ENCODE assay signal across 25 mouse cellular contexts in genomic region chr12:36719074-36719473, GRCm38 (mm10).
DNase-seq lines count a peak whose midpoint lies in the region; ATAC-seq and TF ChIP-seq lines count a peak whose summit lies in the region.
"Had no signal": no experiment of that assay in that cellular context is flagged by ENCODE, and none has a peak within 500 bp of the region (broad histone marks: within the 10 kb centered on the region; RNA-seq: fewer than 3 reads in every experiment).

No protein-coding gene starts in this region.

- no peak for TF ChIP-seq POLR2A in heart, adult 2 months (IDR thresholded peaks at IDR 0.05; ENCODE audit: insufficient read depth, low read depth, low read length)
- no peak for TF ChIP-seq POLR2A in lung, adult 2 months (IDR thresholded peaks at IDR 0.05; ENCODE audit: borderline replicate concordance, extremely low read depth, low read depth, low read length)

- no peak overlapping the region for H3K9ac ChIP-seq in heart, adult 2 months (ENCODE audit: low read depth, low read length)
- no peak overlapping the region for H3K9ac ChIP-seq in lung, embryonic 15.5 days
- H3K9ac ChIP-seq: embryonic facial prominence, embryonic 15.5 days; forebrain, postnatal 0 days; hindbrain, embryonic 13.5 days had no signal

- H3K79me2 ChIP-seq in heart, adult 2 months (replicated peaks; ENCODE audit: control insufficient read depth, insufficient read depth, low read length), result no peaks in the 10 kb centered on the region

- H3K4me3 ChIP-seq in heart, adult 2 months, result no peak overlapping the region
- no peak overlapping the region for H3K4me3 ChIP-seq in lung, embryonic 15.5 days
- no peak overlapping the region for H3K4me3 ChIP-seq in lung, adult 2 months (replicated peaks; ENCODE audit: extremely low read depth, low read depth, low read length)
- H3K4me3 ChIP-seq: embryonic facial prominence, embryonic 15.5 days; hindbrain, embryonic 10.5 days; hindbrain, embryonic 13.5 days had no signal

- no peak for DNase-seq in heart, adult 2 months
- no peak for DNase-seq in heart, adult 11 months
- DNase-seq in lung, adult 2 months, result no peak
- DNase-seq in lung, postnatal 10 days, result peak; percentile 6
- no peak for DNase-seq in lung, adult 18-20 months
- DNase-seq: adrenal gland, adult 2 months; adrenal gland, postnatal 14 days; cerebellum, adult 11-12 months; cerebellum, adult 8-10 months; cerebellum, postnatal 10 days; cerebellum, postnatal 36 days; embryo, embryonic 11 days; forebrain, postnatal 0 days; gastrocnemius, postnatal 10 days; heart, postnatal 36 days had no signal

- peak; percentile 71; the same call in 1 of the 2 replicates for ATAC-seq in lung, embryonic 15.5 days (ENCODE audit: borderline replicate concordance, extremely low read depth, low FRiP score, low TSS enrichment)
- no peak for ATAC-seq in inflammation-experienced regulatory T-cells, adult 6 months
- ATAC-seq: CD4-positive, CD25-positive, alpha-beta regulatory T cell, adult 4 months; forebrain, embryonic 14.5 days; forebrain, postnatal 0 days; hindbrain, embryonic 16.5 days; intestine, embryonic 16.5 days had no signal

- intact Hi-C loops in heart, adult 2 months (cut with DNase I), result loop anchor here (1.0 to 10.0 kb wide), 4 partner anchors 213 to 526 kb away; partner anchors contain the start of genes Agmo and Meox2

- no peak for TF ChIP-seq CTCF in heart, adult 2 months (IDR thresholded peaks at IDR 0.05)
- TF ChIP-seq CTCF in lung, adult 2 months (IDR thresholded peaks at IDR 0.05; ENCODE audit: insufficient read depth, low read length), result no peak

- peaks cover 5% of the 10 kb centered on the region for H3K36me3 ChIP-seq in heart, adult 2 months (ENCODE audit: control insufficient read depth, insufficient read depth, low read length)
- H3K36me3 ChIP-seq in lung, embryonic 15.5 days, result no peaks in the 10 kb centered on the region
- H3K36me3 ChIP-seq: embryonic facial prominence, embryonic 15.5 days; hindbrain, embryonic 10.5 days; hindbrain, embryonic 13.5 days had no signal

- no peak for TF ChIP-seq EP300 in heart, adult 2 months (IDR thresholded peaks at IDR 0.05; ENCODE audit: insufficient read depth, low read depth, low read length)

- H3K27me3 ChIP-seq in heart, adult 2 months (ENCODE audit: control insufficient read depth, insufficient read depth, low read length), result no peaks in the 10 kb centered on the region
- H3K27me3 ChIP-seq in lung, embryonic 15.5 days, result no peaks in the 10 kb centered on the region
- H3K27me3 ChIP-seq: embryonic facial prominence, embryonic 15.5 days; hindbrain, embryonic 13.5 days had no signal

- H3K9me3 ChIP-seq in lung, embryonic 15.5 days, result no peaks in the 10 kb centered on the region
- H3K9me3 ChIP-seq: embryonic facial prominence, embryonic 15.5 days; hindbrain, embryonic 10.5 days; hindbrain, embryonic 13.5 days had no signal

- H3K27ac ChIP-seq in heart, adult 2 months, result peak overlapping the region; percentile 57
- H3K27ac ChIP-seq in lung, embryonic 15.5 days, result no peak overlapping the region
- H3K27ac ChIP-seq: embryonic facial prominence, embryonic 15.5 days; hindbrain, embryonic 10.5 days; hindbrain, embryonic 13.5 days had no signal

- no peak overlapping the region for H3K4me2 ChIP-seq in lung, embryonic 15.5 days
- H3K4me2 ChIP-seq: embryonic facial prominence, embryonic 15.5 days; heart, embryonic 11.5 days; hindbrain, embryonic 13.5 days had no signal

- H3K4me1 ChIP-seq in heart, adult 2 months (ENCODE audit: control insufficient read depth, insufficient read depth, low read length), result peaks cover 6% of the 10 kb centered on the region
- peaks cover 25% of the 10 kb centered on the region; the same call in 1 of the 2 replicates for H3K4me1 ChIP-seq in lung, embryonic 15.5 days
- H3K4me1 ChIP-seq in lung, adult 2 months (ENCODE audit: control insufficient read depth, insufficient read depth, low read length), result peaks cover 6% of the 10 kb centered on the region

- WGBS in heart, adult 2 months, result 64% methylated on average over 3 of the region's 3 CpGs
- 43% methylated on average over 3 of the region's 3 CpGs for WGBS in lung, embryonic 15.5 days
- WGBS in lung, adult 2 months, result 62% methylated on average over 3 of the region's 3 CpGs
